34 mouse cellular contexts compared by ENCODE assay signal in the genomic region with DNA sequence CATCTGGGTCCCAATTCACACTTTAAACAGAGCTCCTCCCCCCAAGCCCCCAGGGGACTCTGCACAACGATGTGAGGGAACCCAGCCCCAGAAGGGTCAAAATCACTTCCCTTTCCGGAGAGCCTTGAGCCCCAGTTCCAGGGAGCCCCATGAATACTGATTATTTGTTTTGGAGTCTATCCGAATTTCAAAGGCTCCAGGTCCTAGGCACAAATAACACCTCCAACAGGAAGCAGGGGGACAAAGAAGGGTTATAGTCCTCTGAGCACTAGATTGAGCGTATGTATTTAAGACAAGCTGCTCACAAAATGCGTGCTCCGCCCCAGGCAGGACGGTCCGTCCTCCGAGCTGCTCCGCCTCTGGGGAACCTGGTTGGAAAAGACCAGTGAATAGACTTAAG.
"Had no signal": no experiment of that assay in that cellular context is flagged by ENCODE, and none has a peak within 500 bp of the region (broad histone marks: within the 10 kb centered on the region; RNA-seq: fewer than 3 reads in every experiment).

No protein-coding gene starts in this region.

- DNase-seq: heart, postnatal 10 days; heart, postnatal 14 days; heart, postnatal 36 days; heart, postnatal 4 days; kidney, adult 11 months; kidney, adult 18-20 months; kidney, adult 2 months; kidney, adult 8-10 months; kidney, adult 9 months; kidney, postnatal 10 days; kidney, postnatal 14 days; kidney, postnatal 36 days; kidney, postnatal 4 days; layer of hippocampus, adult 9-11 months; layer of hippocampus, postnatal 36 days had no signal

- H3K27me3 ChIP-seq: heart, embryonic 12.5 days; heart, embryonic 13.5 days; heart, embryonic 15.5 days; hindbrain, embryonic 12.5 days; hindbrain, embryonic 13.5 days; hindbrain, embryonic 15.5 days; intestine, embryonic 15.5 days; kidney, embryonic 15.5 days had no signal

- H3K27ac ChIP-seq: heart, embryonic 13.5 days; heart, embryonic 15.5 days; hindbrain, embryonic 10.5 days; hindbrain, embryonic 12.5 days; hindbrain, embryonic 13.5 days; hindbrain, embryonic 14.5 days; hindbrain, embryonic 15.5 days; hindbrain, postnatal 0 days; intestine, embryonic 15.5 days; kidney, embryonic 15.5 days; kidney, postnatal 0 days; layer of hippocampus, adult 2 months; left cerebral cortex, adult 2 months had no signal

- H3K4me1 ChIP-seq: heart, embryonic 12.5 days; heart, embryonic 13.5 days; heart, embryonic 15.5 days; hindbrain, embryonic 10.5 days; hindbrain, embryonic 12.5 days; hindbrain, embryonic 13.5 days; hindbrain, embryonic 15.5 days had no signal

- H3K36me3 ChIP-seq: heart, embryonic 12.5 days; heart, embryonic 13.5 days; heart, embryonic 15.5 days; hindbrain, embryonic 10.5 days; hindbrain, embryonic 12.5 days; hindbrain, embryonic 13.5 days; hindbrain, embryonic 15.5 days; intestine, embryonic 15.5 days; kidney, embryonic 15.5 days had no signal

- H3K9me3 ChIP-seq: heart, embryonic 12.5 days; heart, embryonic 13.5 days; heart, embryonic 15.5 days; hindbrain, embryonic 12.5 days; hindbrain, embryonic 13.5 days; hindbrain, embryonic 15.5 days; intestine, embryonic 15.5 days; kidney, embryonic 15.5 days had no signal

- H3K9ac ChIP-seq: heart, embryonic 12.5 days; heart, embryonic 13.5 days; heart, embryonic 15.5 days; hindbrain, embryonic 12.5 days; hindbrain, embryonic 13.5 days; hindbrain, embryonic 14.5 days; hindbrain, embryonic 15.5 days; intestine, embryonic 15.5 days; kidney, embryonic 15.5 days had no signal

- ATAC-seq: hindbrain, embryonic 16.5 days; hindbrain, postnatal 0 days; inflammation-experienced regulatory T-cells, adult 6 months; intestine, embryonic 15.5 days; intestine, embryonic 16.5 days; intestine, postnatal 0 days had no signal

- H3K4me3 ChIP-seq: heart, embryonic 12.5 days; heart, embryonic 13.5 days; heart, embryonic 15.5 days; hindbrain, embryonic 10.5 days; hindbrain, embryonic 12.5 days; hindbrain, embryonic 13.5 days; hindbrain, embryonic 15.5 days; intestine, embryonic 15.5 days; kidney, embryonic 15.5 days; layer of hippocampus, adult 2 months; left cerebral cortex, adult 2 months had no signal

- H3K4me2 ChIP-seq: heart, embryonic 11.5 days; heart, embryonic 12.5 days; heart, embryonic 13.5 days; heart, embryonic 15.5 days; hindbrain, embryonic 12.5 days; hindbrain, embryonic 13.5 days; hindbrain, embryonic 14.5 days; hindbrain, embryonic 15.5 days; intestine, embryonic 15.5 days; kidney, embryonic 15.5 days had no signal
